Mouse (Mus musculus): Measurements from ENCODE around the gene Dock6. TPM values are rescaled to one million over a fixed set of nuclear protein-coding genes. Genes with fewer than 3 reads are reported as not detected.

Dock6 gene
- polyA plus RNA-seq, 1 experiment from 2014 or later = 46.2 TPM

- Histone ChIP-seq H3K36me3 (ENCODE audit: control insufficient read depth, insufficient read depth) (no peaks in the 10 kb centered on the region), H3K4me3 (ENCODE audit: low read length) (no peak overlapping the region), H3K9ac (ENCODE audit: low read length) (no peak overlapping the region), H3K27ac (ENCODE audit: low read length) (no peak overlapping the region), H3K9me3 (replicated peaks; ENCODE audit: control insufficient read depth, low read length) (no peaks in the 10 kb centered on the region), H3K4me1 (ENCODE audit: control insufficient read depth, insufficient read depth, low read length) (no peaks in the 10 kb centered on the region), H3K4me2 (ENCODE audit: low read depth, low read length) (no peak overlapping the region), H3K27me3 (ENCODE audit: control insufficient read depth, insufficient read depth, low read length) (no peaks in the 10 kb centered on the region)
- no peak for ATAC-seq (replicated peaks; ENCODE audit: extremely low read depth, insufficient read depth, low FRiP score)
- 66% methylated on average over 10 of the region's 10 CpGs for WGBS
Measured at GRCm38 (mm10) chr9:21824366-21824765, 28.1 kb downstream of the Dock6 start.

GRCm38 (mm10) chr9:21823957-21824356, 28.5 kb downstream of the Dock6 start:
- Histone ChIP-seq H3K9me3 (replicated peaks; ENCODE audit: control insufficient read depth, low read length) (no peaks in the 10 kb centered on the region), H3K27me3 (ENCODE audit: control insufficient read depth, insufficient read depth, low read length) (no peaks in the 10 kb centered on the region), H3K4me2 (ENCODE audit: low read depth, low read length) (no peak overlapping the region), H3K36me3 (ENCODE audit: control insufficient read depth, insufficient read depth) (no peaks in the 10 kb centered on the region), H3K9ac (ENCODE audit: low read length) (no peak overlapping the region), H3K4me3 (ENCODE audit: low read length) (no peak overlapping the region), H3K27ac (ENCODE audit: low read length) (no peak overlapping the region), H3K4me1 (ENCODE audit: control insufficient read depth, insufficient read depth, low read length) (no peaks in the 10 kb centered on the region)
- ATAC-seq (replicated peaks; ENCODE audit: extremely low read depth, insufficient read depth, low FRiP score) = no peak
- 65% methylated on average over 4 of the region's 4 CpGs for WGBS

GRCm38 (mm10) chr9:21822686-21823085, 29.7 kb downstream of the Dock6 start:
- no peak overlapping the region for H3K4me2 ChIP-seq (ENCODE audit: low read depth, low read length)
- no peaks in the 10 kb centered on the region for H3K36me3 ChIP-seq (ENCODE audit: control insufficient read depth, insufficient read depth)
- H3K4me3 ChIP-seq (ENCODE audit: low read length) = no peak overlapping the region
- H3K27me3 ChIP-seq (ENCODE audit: control insufficient read depth, insufficient read depth, low read length) = no peaks in the 10 kb centered on the region
- no peak overlapping the region for H3K9ac ChIP-seq (ENCODE audit: low read length)
- H3K9me3 ChIP-seq (replicated peaks; ENCODE audit: control insufficient read depth, low read length) = no peaks in the 10 kb centered on the region
- no peak overlapping the region for H3K27ac ChIP-seq (ENCODE audit: low read length)
- ATAC-seq (replicated peaks; ENCODE audit: extremely low read depth, insufficient read depth, low FRiP score) = no peak
- no peaks in the 10 kb centered on the region for H3K4me1 ChIP-seq (ENCODE audit: control insufficient read depth, insufficient read depth, low read length)
- 72% methylated on average over 6 of the region's 6 CpGs for WGBS

- 86% methylated on average over 12 of the region's 12 CpGs for WGBS
- H3K4me1 ChIP-seq (ENCODE audit: control insufficient read depth, insufficient read depth, low read length) = no peaks in the 10 kb centered on the region
- H3K4me2 ChIP-seq (ENCODE audit: low read depth, low read length) = no peak overlapping the region
- no peak overlapping the region for H3K27ac ChIP-seq (ENCODE audit: low read length)
- no peaks in the 10 kb centered on the region for H3K27me3 ChIP-seq (ENCODE audit: control insufficient read depth, insufficient read depth, low read length)
- H3K9me3 ChIP-seq (replicated peaks; ENCODE audit: control insufficient read depth, low read length) = no peaks in the 10 kb centered on the region
- ATAC-seq (replicated peaks; ENCODE audit: extremely low read depth, insufficient read depth, low FRiP score) = no peak
- no peak overlapping the region for H3K9ac ChIP-seq (ENCODE audit: low read length)
- H3K4me3 ChIP-seq (ENCODE audit: low read length) = no peak overlapping the region
- H3K36me3 ChIP-seq (ENCODE audit: control insufficient read depth, insufficient read depth) = 0 out of 2 replicates have a peak, but pooled peaks cover 2% of the 10 kb centered on the region
Measured at GRCm38 (mm10) chr9:21820183-21820582, 32.3 kb downstream of the Dock6 start.

- Histone ChIP-seq H3K4me2 (ENCODE audit: low read depth, low read length) (no peak overlapping the region), H3K27ac (ENCODE audit: low read length) (no peak overlapping the region), H3K9me3 (replicated peaks; ENCODE audit: control insufficient read depth, low read length) (no peaks in the 10 kb centered on the region), H3K9ac (ENCODE audit: low read length) (no peak overlapping the region), H3K27me3 (ENCODE audit: control insufficient read depth, insufficient read depth, low read length) (no peaks in the 10 kb centered on the region), H3K4me1 (ENCODE audit: control insufficient read depth, insufficient read depth, low read length) (no peaks in the 10 kb centered on the region), H3K36me3 (ENCODE audit: control insufficient read depth, insufficient read depth) (0 out of 2 replicates have a peak, but pooled peaks cover 5% of the 10 kb centered on the region), H3K4me3 (ENCODE audit: low read length) (no peak overlapping the region)
- WGBS = 94% methylated on average over 2 of the region's 2 CpGs
- ATAC-seq (replicated peaks; ENCODE audit: extremely low read depth, insufficient read depth, low FRiP score) = no peak
Measured at GRCm38 (mm10) chr9:21819181-21819729, 33.2 kb downstream of the Dock6 start.

- H3K27me3 ChIP-seq (ENCODE audit: control insufficient read depth, insufficient read depth, low read length) = no peaks in the 10 kb centered on the region
- no peak for ATAC-seq (replicated peaks; ENCODE audit: extremely low read depth, insufficient read depth, low FRiP score)
- no peaks in the 10 kb centered on the region for H3K4me1 ChIP-seq (ENCODE audit: control insufficient read depth, insufficient read depth, low read length)
- no peak overlapping the region for H3K4me3 ChIP-seq (ENCODE audit: low read length)
- H3K9me3 ChIP-seq (replicated peaks; ENCODE audit: control insufficient read depth, low read length) = no peaks in the 10 kb centered on the region
- WGBS = 92% methylated on average over 6 of the region's 6 CpGs
- no peak overlapping the region for H3K4me2 ChIP-seq (ENCODE audit: low read depth, low read length)
- 0 out of 2 replicates have a peak, but pooled peaks cover 5% of the 10 kb centered on the region for H3K36me3 ChIP-seq (ENCODE audit: control insufficient read depth, insufficient read depth)
- H3K9ac ChIP-seq (ENCODE audit: low read length) = no peak overlapping the region
- no peak overlapping the region for H3K27ac ChIP-seq (ENCODE audit: low read length)
Measured at GRCm38 (mm10) chr9:21818561-21818960, 33.9 kb downstream of the Dock6 start.

- Histone ChIP-seq H3K4me1 (ENCODE audit: control insufficient read depth, insufficient read depth, low read length) (no peaks in the 10 kb centered on the region), H3K27me3 (ENCODE audit: control insufficient read depth, insufficient read depth, low read length) (no peaks in the 10 kb centered on the region), H3K27ac (ENCODE audit: low read length) (no peak overlapping the region), H3K4me3 (ENCODE audit: low read length) (no peak overlapping the region), H3K36me3 (ENCODE audit: control insufficient read depth, insufficient read depth) (0 out of 2 replicates have a peak, but pooled peaks cover 7% of the 10 kb centered on the region), H3K9me3 (replicated peaks; ENCODE audit: control insufficient read depth, low read length) (no peaks in the 10 kb centered on the region), H3K4me2 (ENCODE audit: low read depth, low read length) (no peak overlapping the region), H3K9ac (ENCODE audit: low read length) (no peak overlapping the region)
- WGBS = 82% methylated on average over 4 of the region's 4 CpGs
- no peak for ATAC-seq (replicated peaks; ENCODE audit: extremely low read depth, insufficient read depth, low FRiP score)
Measured at GRCm38 (mm10) chr9:21818125-21818524, 34.3 kb downstream of the Dock6 start.

GRCm38 (mm10) chr9:21816716-21817305, 35.6 kb downstream of the Dock6 start:
- no peak for ATAC-seq (replicated peaks; ENCODE audit: extremely low read depth, insufficient read depth, low FRiP score)
- Histone ChIP-seq H3K36me3 (ENCODE audit: control insufficient read depth, insufficient read depth) (0 out of 2 replicates have a peak, but pooled peaks cover 7% of the 10 kb centered on the region), H3K9me3 (replicated peaks; ENCODE audit: control insufficient read depth, low read length) (no peaks in the 10 kb centered on the region), H3K4me3 (ENCODE audit: low read length) (no peak overlapping the region), H3K9ac (ENCODE audit: low read length) (no peak overlapping the region), H3K27me3 (ENCODE audit: control insufficient read depth, insufficient read depth, low read length) (no peaks in the 10 kb centered on the region), H3K4me1 (ENCODE audit: control insufficient read depth, insufficient read depth, low read length) (no peaks in the 10 kb centered on the region), H3K4me2 (ENCODE audit: low read depth, low read length) (no peak overlapping the region), H3K27ac (ENCODE audit: low read length) (no peak overlapping the region)
- WGBS = 62% methylated on average over 9 of the region's 9 CpGs

- ATAC-seq (replicated peaks; ENCODE audit: extremely low read depth, insufficient read depth, low FRiP score) = no peak
- Histone ChIP-seq H3K4me3 (ENCODE audit: low read length) (no peak overlapping the region), H3K27ac (ENCODE audit: low read length) (no peak overlapping the region), H3K36me3 (ENCODE audit: control insufficient read depth, insufficient read depth) (peaks cover 8% of the 10 kb centered on the region; the same call in 1 of the 2 replicates), H3K4me1 (ENCODE audit: control insufficient read depth, insufficient read depth, low read length) (no peaks in the 10 kb centered on the region), H3K9ac (ENCODE audit: low read length) (no peak overlapping the region), H3K4me2 (ENCODE audit: low read depth, low read length) (no peak overlapping the region), H3K9me3 (replicated peaks; ENCODE audit: control insufficient read depth, low read length) (no peaks in the 10 kb centered on the region), H3K27me3 (ENCODE audit: control insufficient read depth, insufficient read depth, low read length) (no peaks in the 10 kb centered on the region)
- 85% methylated on average over 5 of the region's 5 CpGs for WGBS
Measured at GRCm38 (mm10) chr9:21811170-21811569, 41.3 kb downstream of the Dock6 start.

All from heart, embryonic 16.5 days (tissue).